Mouse (Mus musculus) megakaryocyte, adult 5-6 weeks (primary cell): ENCODE results near the gene Olfr243. TPM values are rescaled to one million over a fixed set of nuclear protein-coding genes. Genes with fewer than 3 reads are reported as not detected.
"Not testable (repeated sequence)": the region's sequence is repeated elsewhere in the genome, so short reads cannot be mapped to it uniquely, and the experiment has no call there.

Source experiments
- ATAC-seq: 2 replicates; pipeline ENCODE4 v1.8.0; 2016; ENCODE audit warnings: mild to moderate bottlenecking, inconsistent platforms; ENCODE audit not compliant: poor library complexity, severe bottlenecking
- total RNA-seq, 2 experiments: library from RNA; stranded (forward) in 1 of 2; stranded (reverse) in 1 of 2; fragments of 153-499, 151-499 nt in 1 of 2; fragments of 221-1000, 200-1000 nt in 1 of 2; gene quantifications; 2 replicates each; pipeline versions ENCODE4 v1.2.3 to v1.2.4; 2015 to 2017

Gene Olfr243
- total RNA-seq (2015) (not detected in 2 replicates), total RNA-seq (2017) (not detected in 2 replicates)

DNA sequence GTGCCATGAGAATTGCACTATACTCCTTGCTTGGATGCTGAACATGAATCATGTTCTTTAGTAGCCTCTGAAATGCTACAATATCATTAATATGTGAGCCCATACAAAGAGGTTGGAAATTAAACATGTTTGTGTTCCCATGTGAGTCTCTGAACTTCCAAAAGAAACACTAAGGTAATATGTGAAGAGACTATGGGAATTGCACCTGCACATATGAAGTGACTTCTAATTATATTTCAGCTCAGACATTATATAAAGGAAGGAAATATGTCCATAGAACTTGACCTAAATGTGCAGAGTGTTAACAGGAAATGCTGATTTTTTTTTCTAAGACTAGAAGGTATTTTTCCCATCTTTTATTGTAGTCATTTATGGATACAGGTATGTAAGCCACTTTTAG lies at the start of gene Olfr243:
Olfr243 (plus strand) TSS at position 301 of the 400 bp plus-strand sequence.
- ATAC-seq, result no peak

DNA sequence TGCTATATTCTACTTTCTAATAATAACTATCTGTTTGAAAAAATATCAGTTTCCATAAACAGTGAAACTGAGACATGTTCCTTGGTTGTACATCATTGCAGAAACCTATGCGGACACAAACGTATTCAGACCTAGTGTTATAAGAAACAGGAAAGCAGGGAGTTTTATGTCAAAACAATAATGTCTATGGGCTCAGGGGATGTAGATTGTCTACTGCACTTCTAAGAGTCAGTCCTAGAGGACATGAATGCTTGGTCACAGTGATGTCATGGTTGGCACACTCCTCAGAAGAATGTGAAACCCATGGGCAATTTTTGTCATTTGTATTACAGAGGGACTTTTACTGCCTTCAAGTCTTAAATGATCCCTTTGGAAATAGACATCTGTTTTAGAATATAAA lies 43.4 kb upstream of the Olfr243 start, which contains the start of gene Olfr624:
Olfr624 (minus strand) TSS at position 101 of the 400 bp plus-strand sequence.
- ATAC-seq, result no peak

DNA sequence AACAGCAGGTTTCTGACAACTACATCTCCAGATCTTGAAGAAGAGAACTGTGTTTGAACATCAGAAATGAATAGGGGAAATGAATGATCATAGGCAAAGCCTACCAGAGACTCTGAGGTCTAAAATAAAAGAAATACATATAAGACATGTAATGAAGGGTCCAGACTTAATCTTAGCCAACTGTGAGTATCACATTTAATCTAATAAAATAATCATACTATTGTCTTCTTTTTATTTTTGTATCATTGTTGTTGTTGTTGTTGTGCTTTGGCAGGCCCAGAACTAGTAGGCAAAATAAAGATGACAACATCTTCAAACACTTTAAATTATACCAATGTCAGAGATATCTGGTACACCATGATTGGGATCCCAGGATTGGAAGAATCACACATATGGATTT lies 32.1 kb upstream of the Olfr243 start, which contains the start of gene Olfr625-ps1:
Olfr625-ps1 (plus strand) TSS at position 301 of the 400 bp plus-strand sequence.
- no peak for ATAC-seq

DNA sequence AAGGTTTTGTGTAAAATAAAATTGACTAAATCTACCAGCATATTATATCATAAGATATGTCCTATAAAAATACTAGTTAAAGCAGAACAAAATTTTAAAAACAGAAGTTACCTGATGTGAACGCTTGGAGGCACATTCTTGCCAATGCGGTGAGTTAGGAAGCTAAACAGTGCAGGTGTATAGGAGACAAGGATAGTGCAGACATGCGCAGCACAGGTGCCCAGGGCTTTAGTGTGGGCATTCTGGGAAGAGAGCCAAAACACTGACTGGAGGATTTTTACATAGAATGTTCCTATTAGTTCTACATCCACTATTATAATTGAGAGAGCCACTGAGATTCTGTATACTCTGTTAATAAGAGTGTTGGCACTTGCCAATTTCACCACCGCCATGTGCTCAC lies 15.0 kb upstream of the Olfr243 start:
- ATAC-seq, result no peak

DNA sequence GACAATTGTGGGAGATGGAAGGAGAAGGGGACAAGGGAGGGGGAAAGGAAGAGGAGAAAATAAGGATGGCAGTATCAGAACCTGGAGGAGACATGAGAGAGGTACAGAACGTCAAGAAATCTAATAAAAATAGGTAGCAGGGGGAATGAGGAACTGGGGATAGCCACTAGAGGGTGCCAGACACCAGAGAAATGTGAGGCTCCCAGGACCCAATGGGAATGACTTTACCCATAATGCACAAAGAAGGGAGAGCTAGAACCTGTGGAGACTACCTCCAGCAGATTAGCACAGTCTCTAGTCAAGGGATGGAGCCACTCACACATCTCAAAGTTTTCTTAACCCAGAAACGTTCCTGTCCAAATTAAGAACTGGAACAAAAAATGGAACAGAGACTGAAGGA lies 2.4 kb upstream of the Olfr243 start:
- peak; percentile 45 for ATAC-seq

DNA sequence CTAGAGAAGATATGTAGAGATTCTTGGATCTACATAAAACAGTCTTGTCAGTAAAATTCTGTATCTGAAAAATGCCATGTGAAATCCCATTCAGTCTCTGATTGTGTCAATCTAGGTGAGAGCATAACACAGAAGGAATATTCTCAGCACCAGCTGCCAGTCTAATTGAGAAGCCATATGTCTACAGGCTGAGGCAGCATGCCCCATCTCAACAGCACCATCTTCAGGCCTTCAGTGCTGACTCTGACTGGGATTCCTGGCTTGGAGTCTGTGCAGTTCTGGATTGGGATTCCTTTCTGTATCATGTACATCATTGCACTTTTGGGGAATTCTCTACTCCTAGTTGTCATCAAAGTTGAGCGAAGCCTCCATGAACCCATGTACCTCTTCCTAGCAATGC lies 1.9 kb downstream of the Olfr243 start:
- ATAC-seq, result not testable (repeated sequence)

DNA sequence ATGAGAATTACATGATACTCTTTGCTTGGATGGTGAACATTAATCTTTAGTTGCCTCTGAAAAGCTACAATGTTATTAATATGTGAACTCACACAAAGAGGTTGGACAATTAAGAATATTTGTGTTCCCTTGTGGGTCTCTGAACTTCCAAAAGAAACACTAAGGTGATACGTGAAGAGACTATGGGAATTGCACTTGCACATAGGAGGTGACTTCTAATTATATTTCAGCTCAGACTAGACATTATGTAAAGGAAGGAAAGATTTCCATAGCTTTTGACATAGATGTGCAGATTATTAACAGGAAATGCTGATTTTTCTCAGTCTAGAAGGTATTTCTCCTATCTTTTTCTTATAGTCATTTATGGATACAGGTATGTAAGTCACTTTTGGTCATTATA lies 15.6 kb downstream of the Olfr243 start, which contains the start of gene Olfr628:
Olfr628 (plus strand) TSS at position 301 of the 400 bp plus-strand sequence.
- ATAC-seq, result no peak

DNA sequence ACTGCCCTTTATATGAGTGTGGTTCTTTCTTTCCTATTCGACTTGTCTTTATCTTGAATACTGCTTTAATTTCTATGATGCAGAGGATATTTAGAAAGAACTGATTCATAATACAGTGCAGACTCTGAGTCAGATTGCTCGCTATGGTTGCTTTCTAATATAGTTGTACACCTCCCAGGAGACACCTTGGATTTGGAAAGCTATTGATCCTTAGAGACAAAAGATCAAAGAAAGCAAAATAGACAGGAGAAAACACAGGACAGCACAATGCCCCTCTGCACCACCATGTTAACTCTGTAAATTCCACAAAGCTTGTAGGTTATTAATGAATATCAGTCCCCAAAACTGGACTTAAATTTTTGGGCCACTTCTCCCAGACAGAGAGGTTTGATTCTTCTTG lies 30.4 kb downstream of the Olfr243 start, which contains the start of gene Olfr629:
Olfr629 (minus strand) TSS at position 101 of the 400 bp plus-strand sequence.
- no peak for ATAC-seq

DNA sequence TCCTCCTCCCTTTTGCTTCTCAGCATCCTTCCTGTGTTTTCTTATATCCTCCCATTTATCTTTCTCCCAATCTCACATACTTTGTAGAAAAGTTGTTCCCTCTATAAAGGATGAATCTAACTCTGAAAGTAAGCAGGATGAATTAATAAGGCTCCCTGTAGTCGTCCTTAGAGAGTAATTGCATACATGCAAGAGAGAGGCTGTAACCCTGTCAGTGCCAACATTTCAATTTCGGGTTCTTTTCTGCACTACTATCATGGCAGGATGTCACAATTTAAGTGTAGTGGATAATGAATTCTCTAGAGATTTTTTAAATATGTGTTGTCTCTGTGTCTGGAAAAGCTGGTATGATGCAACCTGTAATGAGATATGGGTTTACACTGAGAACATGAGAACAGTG lies 42.8 kb downstream of the Olfr243 start, which contains the start of gene Olfr630:
Olfr630 (minus strand) TSS at position 101 of the 400 bp plus-strand sequence.
- ATAC-seq, result no peak

DNA sequence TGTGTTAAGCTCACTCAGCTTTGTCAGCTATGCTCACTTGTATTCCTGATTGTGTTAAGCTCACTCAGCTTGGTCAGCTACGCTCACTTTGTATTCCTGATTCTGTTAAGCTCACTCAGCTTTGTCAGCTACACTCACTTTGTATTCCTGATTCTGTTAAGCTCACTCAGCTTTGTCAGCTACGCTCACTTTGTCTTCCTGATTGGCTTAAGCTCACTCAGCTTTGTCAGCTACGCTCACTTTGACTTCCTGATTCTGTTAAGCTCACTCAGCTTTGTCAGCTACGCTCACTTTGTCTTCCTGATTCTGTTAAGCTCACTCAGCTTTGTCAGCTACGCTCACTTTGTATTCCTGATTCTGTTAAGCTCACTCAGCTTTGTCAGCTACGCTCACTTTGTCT lies 47.7 kb downstream of the Olfr243 start:
- ATAC-seq, result not testable (repeated sequence)

DNA sequence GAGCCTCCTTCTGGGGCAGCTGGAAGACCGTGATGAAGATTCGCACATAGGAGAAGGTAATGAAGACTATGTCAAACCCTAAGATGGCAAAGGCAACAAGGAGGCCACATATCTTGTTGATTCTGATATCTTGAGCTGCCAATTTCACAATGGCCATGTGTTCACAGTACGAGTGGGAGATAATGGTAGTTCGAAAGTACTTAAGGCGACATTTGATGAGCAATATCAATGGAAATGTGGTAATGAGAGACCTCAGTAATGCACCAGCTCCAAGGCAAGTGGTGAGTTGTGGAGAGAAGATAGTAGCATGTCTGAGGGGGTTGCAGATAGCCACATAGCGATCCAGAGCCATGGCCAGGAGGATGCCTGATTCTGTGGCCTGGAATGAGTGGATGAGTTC lies 53.2 kb downstream of the Olfr243 start:
- peak; percentile 27; the same call in 1 of the 2 replicates for ATAC-seq

Other genes starting within 250 kb of the Olfr243 start
Only the 30 nearest of the 33 such genes appear.
- gene Olfr609, start 216.6 kb upstream of the Olfr243 start, total RNA-seq (2015), result not detected in 2 replicates
- not detected in 2 replicates for gene Olfr609, start 216.6 kb upstream of the Olfr243 start, total RNA-seq (2017)
- not detected in 2 replicates for gene Olfr610, start 202.5 kb upstream of the Olfr243 start, total RNA-seq (2015)
- not detected in 2 replicates for gene Olfr610, start 202.5 kb upstream of the Olfr243 start, total RNA-seq (2017)
- not detected in 2 replicates for gene Olfr611, start 193.8 kb upstream of the Olfr243 start, total RNA-seq (2015)
- not detected in 2 replicates for gene Olfr611, start 193.8 kb upstream of the Olfr243 start, total RNA-seq (2017)
- not detected in 2 replicates for gene Olfr612, start 172.0 kb upstream of the Olfr243 start, total RNA-seq (2015)
- not detected in 2 replicates for gene Olfr612, start 172.0 kb upstream of the Olfr243 start, total RNA-seq (2017)
- not detected in 2 replicates for gene Olfr613, start 166.6 kb upstream of the Olfr243 start, total RNA-seq (2015)
- gene Olfr613, start 166.6 kb upstream of the Olfr243 start, total RNA-seq (2017), result not detected in 2 replicates
- not detected in 2 replicates for gene Olfr615, start 158.6 kb upstream of the Olfr243 start, total RNA-seq (2015)
- not detected in 2 replicates for gene Olfr615, start 158.6 kb upstream of the Olfr243 start, total RNA-seq (2017)
- gene Olfr616, start 145.5 kb upstream of the Olfr243 start, total RNA-seq (2015), result not detected in 2 replicates
- gene Olfr616, start 145.5 kb upstream of the Olfr243 start, total RNA-seq (2017), result not detected in 2 replicates
- not detected in 2 replicates for gene Olfr617, start 141.6 kb upstream of the Olfr243 start, total RNA-seq (2015)
- not detected in 2 replicates for gene Olfr617, start 141.6 kb upstream of the Olfr243 start, total RNA-seq (2017)
- not detected in 2 replicates for gene Olfr618, start 124.6 kb upstream of the Olfr243 start, total RNA-seq (2015)
- not detected in 2 replicates for gene Olfr618, start 124.6 kb upstream of the Olfr243 start, total RNA-seq (2017)
- not detected in 2 replicates for gene Olfr619, start 114.1 kb upstream of the Olfr243 start, total RNA-seq (2015)
- not detected in 2 replicates for gene Olfr619, start 114.1 kb upstream of the Olfr243 start, total RNA-seq (2017)
- not detected in 2 replicates for gene Olfr620, start 102.1 kb upstream of the Olfr243 start, total RNA-seq (2015)
- not detected in 2 replicates for gene Olfr620, start 102.1 kb upstream of the Olfr243 start, total RNA-seq (2017)
- gene Olfr622, start 72.0 kb upstream of the Olfr243 start, total RNA-seq (2015), result not detected in 2 replicates
- gene Olfr622, start 72.0 kb upstream of the Olfr243 start, total RNA-seq (2017), result not detected in 2 replicates
- not detected in 2 replicates for gene Olfr623, start 51.0 kb upstream of the Olfr243 start, total RNA-seq (2015)
- not detected in 2 replicates for gene Olfr623, start 51.0 kb upstream of the Olfr243 start, total RNA-seq (2017)
- 0.05 TPM in 1 of 2 replicates, not detected in the other for gene Olfr624, start 43.5 kb upstream of the Olfr243 start, total RNA-seq (2015)
- 0.15 TPM in 1 of 2 replicates, not detected in the other for gene Olfr624, start 43.5 kb upstream of the Olfr243 start, total RNA-seq (2017)
- not detected in 2 replicates for gene Olfr625-ps1, start 32.0 kb upstream of the Olfr243 start, total RNA-seq (2015)
- not detected in 2 replicates for gene Olfr625-ps1, start 32.0 kb upstream of the Olfr243 start, total RNA-seq (2017)
- not detected in 2 replicates for gene Olfr628, start 15.7 kb downstream of the Olfr243 start, total RNA-seq (2015)
- gene Olfr628, start 15.7 kb downstream of the Olfr243 start, total RNA-seq (2017), result not detected in 2 replicates
- gene Olfr629, start 30.3 kb downstream of the Olfr243 start, total RNA-seq (2015), result not detected in 2 replicates
- gene Olfr629, start 30.3 kb downstream of the Olfr243 start, total RNA-seq (2017), result not detected in 2 replicates
- gene Olfr630, start 42.7 kb downstream of the Olfr243 start, total RNA-seq (2015), result not detected in 2 replicates
- gene Olfr630, start 42.7 kb downstream of the Olfr243 start, total RNA-seq (2017), result not detected in 2 replicates
- gene Olfr69, start 56.9 kb downstream of the Olfr243 start, total RNA-seq (2015), result not detected in 2 replicates
- not detected in 2 replicates for gene Olfr69, start 56.9 kb downstream of the Olfr243 start, total RNA-seq (2017)
- gene Olfr68, start 65.0 kb downstream of the Olfr243 start, total RNA-seq (2015), result not detected in 2 replicates
- gene Olfr68, start 65.0 kb downstream of the Olfr243 start, total RNA-seq (2017), result not detected in 2 replicates
- not detected in 2 replicates for gene Olfr67, start 77.2 kb downstream of the Olfr243 start, total RNA-seq (2015)
- gene Olfr67, start 77.2 kb downstream of the Olfr243 start, total RNA-seq (2017), result not detected in 2 replicates
- 43.0 and 130 TPM in 2 replicates for gene Hbb-bt, start 99.3 kb downstream of the Olfr243 start, total RNA-seq (2015)
- 14.3 and 23.0 TPM in 2 replicates for gene Hbb-bt, start 99.3 kb downstream of the Olfr243 start, total RNA-seq (2017)
- gene Hbb-bs, start 113.4 kb downstream of the Olfr243 start, total RNA-seq (2015), result 106 and 274 TPM in 2 replicates
- 71.1 and 121 TPM in 2 replicates for gene Hbb-bs, start 113.4 kb downstream of the Olfr243 start, total RNA-seq (2017)
- not detected in 2 replicates for gene Hbb-bh2, start 125.8 kb downstream of the Olfr243 start, total RNA-seq (2015)
- gene Hbb-bh2, start 125.8 kb downstream of the Olfr243 start, total RNA-seq (2017), result not detected in 2 replicates
- not detected in 2 replicates for gene Hbb-bh1, start 128.5 kb downstream of the Olfr243 start, total RNA-seq (2015)
- not detected in 2 replicates for gene Hbb-bh1, start 128.5 kb downstream of the Olfr243 start, total RNA-seq (2017)
- not detected in 2 replicates for gene Hbb-y, start 138.5 kb downstream of the Olfr243 start, total RNA-seq (2015)
- not detected in 2 replicates for gene Hbb-y, start 138.5 kb downstream of the Olfr243 start, total RNA-seq (2017)
- gene Olfr66, start 171.6 kb downstream of the Olfr243 start, total RNA-seq (2015), result not detected in 2 replicates
- not detected in 2 replicates for gene Olfr66, start 171.6 kb downstream of the Olfr243 start, total RNA-seq (2017)
- not detected in 2 replicates for gene Olfr64, start 179.8 kb downstream of the Olfr243 start, total RNA-seq (2015)
- gene Olfr64, start 179.8 kb downstream of the Olfr243 start, total RNA-seq (2017), result not detected in 2 replicates
- not detected in 2 replicates for gene Olfr65, start 188.8 kb downstream of the Olfr243 start, total RNA-seq (2015)
- not detected in 2 replicates for gene Olfr65, start 188.8 kb downstream of the Olfr243 start, total RNA-seq (2017)
- gene Olfr631, start 214.2 kb downstream of the Olfr243 start, total RNA-seq (2015), result not detected in 2 replicates
- not detected in 2 replicates for gene Olfr631, start 214.2 kb downstream of the Olfr243 start, total RNA-seq (2017)